Mouse (Mus musculus) left cerebral cortex, postnatal 36 days (tissue): ENCODE data around the gene Cdkal1. TPM values are rescaled to one million over a fixed set of nuclear protein-coding genes. Genes with fewer than 3 reads are reported as not detected.

Experiments used
- DNase-seq, 2 experiments: peaks; one replicate each; pipeline ENCODE4 v3.0.0; 2021 to 2022; ENCODE audit warnings: low spot score in 2 of 2, mixed read lengths in 1 of 2
- intact Hi-C: fragments of 180-260 bp; cut with DNase I; formaldehyde crosslinking; loops from one replicate; pipeline ENCODE4 v1.15.1; 2025
- total RNA-seq, 2 experiments: library from RNA; stranded (reverse); gene quantifications; 2 replicates each; pipeline ENCODE4 v1.2.3; 2021

Gene Cdkal1
- total RNA-seq, 2 experiments from 2014 or later = 20.7 to 22.7 TPM

DNA sequence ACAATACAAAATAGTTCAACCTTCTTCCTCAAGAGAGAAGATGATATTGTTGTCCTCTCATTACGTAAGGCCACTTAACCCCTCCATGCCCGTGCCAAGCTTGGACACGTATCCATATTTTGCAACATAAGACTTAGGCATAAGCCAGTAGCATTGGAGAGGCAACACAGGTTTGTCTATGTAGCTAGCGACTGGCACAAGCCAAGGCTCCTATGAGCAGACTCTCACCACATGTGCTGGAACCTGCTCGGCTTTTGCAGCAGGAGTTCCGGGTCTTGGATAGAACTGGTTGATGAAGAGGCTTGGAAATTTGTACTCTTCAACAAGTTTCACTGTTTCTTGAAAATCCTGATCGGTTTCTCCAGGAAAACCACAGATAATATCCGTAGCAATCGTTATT is 381.2 kb downstream of the Cdkal1 start:
- intact Hi-C loops = no loop called here
- no peak for DNase-seq

DNA sequence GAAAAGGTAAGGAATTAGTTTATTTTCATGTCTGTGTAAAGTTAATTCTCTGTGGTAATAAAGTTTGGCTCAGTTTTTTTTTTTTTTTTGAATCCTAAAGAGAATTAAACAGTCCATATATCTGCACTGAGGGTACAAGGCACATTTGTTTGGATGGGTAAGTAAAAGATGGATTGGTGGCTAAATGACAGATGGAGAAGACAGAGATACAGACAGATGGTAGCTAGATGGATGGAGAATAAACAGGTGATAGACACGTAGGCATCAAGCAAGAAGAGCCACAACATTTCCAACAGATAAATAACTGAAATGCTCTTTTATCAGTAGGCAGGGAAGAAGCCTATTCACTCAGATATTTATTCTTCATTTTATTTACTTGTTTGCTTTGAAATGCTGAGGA is 381.7 kb downstream of the Cdkal1 start:
- intact Hi-C loops = no loop called here
- no peak for DNase-seq

DNA sequence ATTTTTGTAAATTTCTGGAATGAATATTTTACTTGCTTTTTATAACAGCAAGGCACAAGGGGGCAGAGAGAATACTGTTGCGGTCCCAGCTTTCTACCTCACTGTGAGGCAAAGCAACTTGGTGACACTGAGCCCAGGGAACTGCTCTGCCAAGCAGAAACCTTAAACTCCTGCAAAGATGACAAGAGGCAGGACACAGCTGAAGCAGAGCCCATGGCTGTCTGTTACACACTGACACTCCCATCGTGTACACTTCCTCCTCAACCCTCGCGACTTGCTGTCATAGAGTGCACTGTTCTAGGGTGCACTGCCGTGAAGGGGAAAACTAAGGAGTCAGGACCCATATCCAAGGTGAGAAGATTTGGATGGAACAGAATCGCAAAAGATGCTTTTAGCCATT is 393.2 kb downstream of the Cdkal1 start:
- intact Hi-C loops = no loop called here
- no peak for DNase-seq

DNA sequence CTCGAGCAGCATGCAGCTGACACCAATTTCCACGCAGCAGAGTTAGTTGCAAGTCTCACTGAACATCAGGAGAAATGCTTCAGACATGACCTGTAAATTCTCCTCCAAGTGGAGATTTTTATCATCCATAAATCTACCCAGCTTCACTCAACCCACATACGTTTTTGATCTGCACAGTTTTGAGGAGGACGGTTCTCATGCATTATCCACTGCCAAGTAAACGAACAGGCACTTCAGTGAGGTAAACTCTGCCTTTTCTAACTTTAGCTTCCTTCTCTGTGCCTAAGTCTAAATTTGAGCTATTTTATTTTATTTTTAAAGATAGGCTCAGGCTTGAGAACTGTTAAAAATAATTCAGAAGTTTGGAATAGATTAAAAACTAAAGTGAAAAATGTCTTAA is 394.7 kb downstream of the Cdkal1 start:
- intact Hi-C loops = no loop called here
- DNase-seq = no peak

DNA sequence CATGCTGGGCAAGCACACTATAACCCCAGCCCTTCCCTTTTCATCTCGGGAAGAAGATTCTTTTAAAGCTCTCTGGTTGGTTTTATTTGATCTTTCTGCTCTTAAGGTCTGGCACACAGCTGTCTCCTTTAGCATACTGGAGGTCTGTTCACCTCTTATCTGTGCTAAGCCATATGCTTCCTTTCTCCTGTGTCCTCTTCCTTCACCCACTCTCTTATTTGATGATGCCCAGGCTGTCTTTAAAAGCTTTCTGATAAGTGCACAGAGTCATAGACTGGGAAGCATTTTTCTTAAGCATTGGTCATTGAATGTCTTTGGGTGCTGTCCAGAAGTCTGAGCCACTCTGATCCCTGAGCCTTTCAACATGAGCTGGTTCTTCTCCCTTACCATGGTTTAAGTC is 397.1 kb downstream of the Cdkal1 start:
- intact Hi-C loops = no loop called here
- no peak for DNase-seq

DNA sequence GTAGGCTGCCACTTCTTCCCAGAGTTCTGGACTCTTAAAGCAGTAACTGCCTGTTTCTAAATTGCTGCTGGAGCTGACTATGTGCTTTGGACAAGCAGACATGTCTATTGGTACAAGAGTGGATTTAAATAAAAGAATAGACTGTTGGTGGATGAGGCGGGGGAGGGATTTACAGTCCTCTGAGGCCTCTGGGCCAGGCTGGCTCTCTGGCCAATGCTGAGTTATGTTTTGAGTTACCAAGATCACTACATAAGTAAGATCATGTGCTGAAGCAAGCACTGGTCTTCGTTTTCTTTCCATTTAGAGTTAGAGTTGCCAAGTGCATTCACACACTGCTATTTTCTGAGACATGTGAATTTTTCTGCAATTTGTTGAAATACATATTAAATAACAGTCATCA is 418.4 kb downstream of the Cdkal1 start:
- DNase-seq = no peak
- intact Hi-C loops = no loop called here

DNA sequence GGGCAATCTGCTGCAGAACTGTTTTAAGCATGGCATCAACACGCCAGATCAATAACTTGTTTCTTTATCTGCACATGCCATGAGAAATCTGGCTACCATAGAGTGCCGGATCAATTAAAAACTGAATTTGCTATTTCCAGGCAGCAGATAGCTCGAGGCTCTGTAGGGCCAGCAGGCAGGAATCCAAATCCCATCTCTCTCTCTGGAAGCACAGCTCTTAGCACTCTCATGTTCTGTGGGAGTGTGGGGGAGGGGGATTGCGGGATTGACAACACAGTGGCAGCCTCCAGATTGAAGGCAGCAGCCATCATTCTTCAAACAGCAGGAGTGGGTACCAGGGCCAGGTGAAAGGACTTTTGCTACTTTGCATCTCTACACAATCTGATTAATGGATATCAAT is 420.7 kb downstream of the Cdkal1 start:
- no peak for DNase-seq
- intact Hi-C loops = no loop called here

DNA sequence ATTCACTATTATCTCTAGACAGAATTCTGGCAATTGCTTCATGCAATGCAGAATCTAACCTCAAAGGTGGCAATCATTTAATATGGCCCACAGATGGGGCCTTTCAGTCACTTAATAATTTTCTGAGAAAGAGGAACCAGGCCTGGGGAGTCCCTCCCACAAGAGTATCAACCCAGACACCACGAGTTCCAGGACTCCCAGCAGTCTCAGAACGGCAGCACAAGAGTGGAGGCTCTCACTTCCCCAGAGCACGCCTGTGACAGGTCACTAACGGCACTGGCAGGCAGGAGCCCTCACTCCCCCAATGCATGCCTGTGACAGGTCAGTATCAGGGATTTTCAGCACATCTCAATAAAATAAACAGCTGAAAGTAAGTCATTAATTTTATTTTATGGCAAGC is 424.6 kb downstream of the Cdkal1 start:
- no peak for DNase-seq
- intact Hi-C loops = no loop called here

DNA sequence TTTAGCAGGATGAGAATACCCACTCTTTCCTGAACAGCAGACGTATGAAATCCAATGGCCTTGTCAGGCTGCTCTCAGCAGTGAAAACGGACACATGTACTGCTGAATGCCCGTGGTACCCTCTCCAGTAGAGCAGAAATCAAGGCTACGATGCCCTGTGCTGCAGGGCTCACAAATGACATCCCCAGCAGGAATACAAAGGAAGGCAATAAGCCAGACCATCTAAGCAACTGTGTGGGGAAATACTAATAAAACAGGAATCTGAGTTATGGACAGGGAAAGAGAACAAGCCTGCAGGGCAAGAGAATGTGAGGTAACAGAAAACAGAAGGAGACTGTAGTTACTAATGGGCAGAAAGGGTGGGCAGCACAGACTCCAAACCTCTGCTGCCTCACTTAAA is 425.6 kb downstream of the Cdkal1 start:
- no peak for DNase-seq
- intact Hi-C loops = no loop called here

DNA sequence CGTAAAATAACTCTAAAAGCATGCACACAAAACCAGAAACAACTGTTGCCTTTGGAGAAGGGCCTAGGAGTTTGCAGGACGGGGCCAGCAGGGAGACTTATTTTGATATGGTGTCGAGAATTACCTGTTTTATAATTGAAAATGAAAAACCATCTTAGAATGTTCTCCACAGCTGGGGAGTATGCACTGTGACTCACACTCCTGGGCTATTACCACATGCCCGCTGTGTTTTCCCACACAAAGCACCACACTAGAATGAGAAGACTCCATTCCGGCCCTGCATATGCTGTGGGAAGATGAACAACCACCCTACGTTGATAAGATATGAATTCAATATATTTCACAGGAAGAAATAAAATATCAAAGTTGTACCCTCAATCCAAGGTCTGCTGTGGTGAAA is 426.3 kb downstream of the Cdkal1 start:
- intact Hi-C loops = no loop called here
- DNase-seq = no peak

DNA sequence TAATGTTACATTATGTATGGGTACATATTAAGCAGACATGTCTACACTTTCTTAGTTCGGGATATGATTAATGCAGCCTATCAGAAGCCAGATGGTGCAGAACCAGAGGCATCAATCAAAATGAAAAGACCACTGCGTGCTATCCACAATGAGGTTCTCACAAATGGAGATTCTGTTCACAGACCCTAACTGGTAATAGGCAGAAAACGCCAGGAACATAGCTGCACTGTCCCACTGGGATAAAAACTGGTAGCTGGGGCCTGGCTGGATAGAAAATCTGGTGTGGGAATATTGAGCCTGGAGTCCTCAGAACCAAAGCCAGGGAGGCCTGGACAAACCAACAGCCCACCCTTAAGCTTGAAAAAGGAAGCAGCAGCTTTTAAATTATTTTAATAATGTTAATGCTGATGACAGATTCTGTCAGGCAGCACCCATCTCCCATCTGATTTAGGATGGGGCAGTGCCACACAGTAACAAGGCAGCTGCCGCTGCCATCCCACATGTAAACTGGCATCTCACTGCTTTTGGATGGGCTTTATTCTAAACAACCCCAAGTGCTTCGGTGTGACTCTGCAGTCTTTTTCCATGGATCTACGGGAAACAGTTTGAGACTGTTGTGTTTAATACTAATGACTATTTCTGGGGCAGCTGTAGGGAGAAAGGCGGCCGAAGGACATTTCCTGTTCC is 438.9 kb downstream of the Cdkal1 start:
- intact Hi-C loops = no loop called here
- no peak for DNase-seq

DNA sequence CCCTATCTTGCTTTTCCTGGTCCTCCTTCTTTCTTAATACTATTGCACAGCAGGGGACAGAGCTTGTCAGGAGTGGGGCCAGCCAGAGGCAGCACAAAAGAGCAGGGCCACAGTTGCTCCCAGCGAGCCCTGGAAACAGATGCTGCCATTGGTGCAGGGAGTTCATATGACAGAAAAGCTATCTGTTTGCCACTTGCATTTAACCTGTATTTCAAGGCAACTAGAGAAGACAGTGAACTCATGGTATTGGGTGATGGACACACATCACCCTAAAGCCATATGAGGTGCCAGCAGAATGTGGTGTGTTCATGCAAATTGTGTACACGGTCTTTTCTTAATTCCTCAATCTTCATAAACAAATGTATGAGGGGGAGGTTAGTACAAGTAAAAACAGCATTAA is 439.5 kb downstream of the Cdkal1 start:
- intact Hi-C loops = no loop called here

DNA sequence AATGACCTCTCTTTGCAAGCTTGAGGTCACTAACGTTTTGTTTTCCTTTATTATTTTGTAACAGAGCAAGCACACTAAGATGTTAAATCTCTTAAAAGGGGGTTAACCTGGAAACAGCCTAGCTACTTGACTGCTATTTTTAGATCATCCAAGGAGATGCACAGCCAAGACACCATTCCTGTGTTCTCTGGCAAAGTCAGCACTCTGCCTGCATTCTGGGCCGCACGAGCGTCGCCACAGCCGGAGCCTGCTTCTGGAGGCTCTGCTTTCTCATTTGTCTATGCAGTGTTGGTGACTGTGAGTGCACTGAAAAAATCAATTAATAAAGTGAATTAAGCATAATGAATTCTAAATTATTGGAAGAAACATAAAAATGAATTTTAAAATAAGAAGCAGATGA is 440.6 kb downstream of the Cdkal1 start:
- intact Hi-C loops = no loop called here
- no peak for DNase-seq

More for the DNA sequence above, 439.5 kb downstream of the Cdkal1 start:
- no peak for DNase-seq

DNA sequence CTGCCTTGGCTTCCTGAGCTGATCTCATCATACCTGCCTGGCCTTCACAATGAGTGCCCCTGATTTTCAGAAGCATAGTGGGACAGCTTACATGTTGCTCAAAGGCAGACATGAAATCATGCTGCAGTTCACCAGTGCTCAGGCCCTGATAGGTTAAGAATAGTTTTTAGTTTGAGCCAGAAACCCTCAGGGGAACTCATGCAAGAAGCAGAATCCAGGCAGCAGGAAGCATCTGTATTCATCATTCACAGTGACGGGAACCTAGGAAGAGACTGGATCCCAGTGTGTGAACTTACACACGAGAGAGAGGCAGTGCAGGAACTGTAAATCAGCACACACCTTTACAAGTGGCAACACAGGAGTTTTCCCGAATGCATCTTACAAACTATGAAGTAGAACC is 441.0 kb downstream of the Cdkal1 start:
- DNase-seq = no peak
- intact Hi-C loops = no loop called here

DNA sequence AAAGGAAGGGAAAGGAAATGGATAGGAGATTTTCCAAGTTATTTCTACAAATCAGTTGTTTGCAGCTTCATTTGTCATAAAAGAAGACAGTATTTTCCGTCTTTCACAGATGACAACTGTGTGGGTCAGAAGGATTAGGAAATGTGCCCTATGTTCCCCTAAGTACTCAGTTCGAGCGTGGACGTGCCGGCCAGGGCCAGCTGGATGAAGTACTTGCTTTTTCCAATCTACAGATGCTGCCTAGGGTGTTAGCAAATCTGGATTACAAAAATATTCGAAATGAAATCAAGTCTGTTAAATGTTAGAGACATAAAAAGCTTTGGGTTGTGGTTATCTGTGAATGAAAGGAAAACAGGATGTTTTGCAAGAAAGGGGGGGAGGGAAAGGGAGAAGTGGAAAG is 444.3 kb downstream of the Cdkal1 start:
- intact Hi-C loops = no loop called here

DNA sequence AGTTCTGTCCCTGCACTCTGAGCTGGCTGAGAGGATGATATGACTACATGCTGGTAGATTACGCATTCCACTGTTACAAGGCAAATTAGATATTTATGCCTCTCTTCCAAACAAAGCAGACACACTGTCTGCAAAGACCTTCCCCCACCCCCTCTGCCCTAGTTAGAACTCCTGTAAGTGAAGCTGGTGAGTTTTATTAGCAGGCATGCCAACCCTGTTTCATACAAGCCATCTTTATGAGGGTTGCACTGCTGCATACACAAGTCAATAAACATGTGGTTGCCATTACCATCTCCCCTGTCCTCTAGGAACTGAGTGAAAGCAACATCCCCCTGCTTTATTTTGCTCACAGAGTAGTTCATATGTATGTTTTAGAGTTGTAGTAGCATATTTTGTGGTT is 447.9 kb downstream of the Cdkal1 start:
- no peak for DNase-seq
- intact Hi-C loops = no loop called here

More for the DNA sequence above, 444.3 kb downstream of the Cdkal1 start:
- DNase-seq = no peak

DNA sequence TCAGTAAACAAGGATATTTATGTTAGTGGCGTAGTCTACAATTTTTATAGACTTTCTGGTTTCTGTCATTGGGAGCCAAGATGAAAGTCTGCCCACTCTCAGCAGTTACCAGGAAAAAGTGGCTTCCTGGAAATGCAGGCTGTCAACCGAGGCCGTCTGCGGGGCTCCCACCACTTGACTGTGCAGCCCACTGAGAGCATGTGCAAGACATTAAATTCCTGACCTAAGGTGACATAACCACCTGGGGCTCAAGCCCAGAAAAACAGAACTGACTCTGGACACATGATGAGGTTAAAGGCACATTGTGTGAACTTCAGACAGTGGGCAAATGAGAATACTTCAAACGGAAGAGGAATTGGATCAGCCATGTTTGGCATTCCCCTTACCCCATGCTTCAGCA is 450.2 kb downstream of the Cdkal1 start:
- intact Hi-C loops = no loop called here
- DNase-seq = no peak

DNA sequence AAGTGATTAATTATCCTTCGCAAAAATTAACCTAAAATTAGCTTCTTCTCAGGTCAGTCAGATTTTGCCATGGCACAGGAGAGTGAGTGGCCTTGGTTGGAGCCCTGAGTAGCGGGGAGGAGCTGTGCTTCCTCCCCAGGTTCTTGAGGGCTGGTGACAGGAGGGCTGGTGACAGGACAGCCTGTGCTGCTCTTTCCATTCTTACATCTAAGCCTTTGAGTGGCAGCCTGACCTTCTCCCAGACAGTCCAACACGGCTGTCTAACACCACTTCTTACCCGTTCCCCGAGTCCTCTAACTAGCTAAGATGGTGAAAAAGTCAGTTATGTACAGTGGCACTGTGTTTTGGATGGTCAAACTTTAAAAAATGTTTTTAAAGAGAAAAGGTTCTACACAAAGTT is 452.3 kb downstream of the Cdkal1 start:
- DNase-seq = no peak
- intact Hi-C loops = no loop called here

DNA sequence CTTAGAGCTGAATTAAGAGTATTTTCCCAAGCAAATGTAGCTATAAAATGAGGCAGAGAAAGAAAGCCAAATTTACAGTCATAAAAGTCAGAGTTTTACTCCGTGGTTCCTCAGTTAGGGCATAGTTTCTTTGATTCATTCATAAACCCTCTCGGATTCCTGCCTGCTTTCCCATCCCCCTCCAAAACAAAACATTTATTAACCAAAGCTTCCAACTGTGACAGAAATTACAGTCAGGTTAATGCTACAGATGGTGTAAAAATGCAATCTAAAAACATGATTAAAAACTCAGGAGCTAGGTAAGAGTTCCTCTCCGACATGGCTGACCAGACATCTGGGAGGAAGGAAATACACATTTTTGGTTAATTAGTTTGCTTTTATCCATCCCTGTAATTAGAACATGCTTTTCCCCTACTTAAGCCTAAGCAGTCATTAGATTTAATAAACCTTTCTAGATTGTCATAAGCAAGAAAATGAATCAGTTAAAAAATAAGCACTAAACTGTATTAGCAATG is 452.9 kb downstream of the Cdkal1 start:
- no peak for DNase-seq

DNA sequence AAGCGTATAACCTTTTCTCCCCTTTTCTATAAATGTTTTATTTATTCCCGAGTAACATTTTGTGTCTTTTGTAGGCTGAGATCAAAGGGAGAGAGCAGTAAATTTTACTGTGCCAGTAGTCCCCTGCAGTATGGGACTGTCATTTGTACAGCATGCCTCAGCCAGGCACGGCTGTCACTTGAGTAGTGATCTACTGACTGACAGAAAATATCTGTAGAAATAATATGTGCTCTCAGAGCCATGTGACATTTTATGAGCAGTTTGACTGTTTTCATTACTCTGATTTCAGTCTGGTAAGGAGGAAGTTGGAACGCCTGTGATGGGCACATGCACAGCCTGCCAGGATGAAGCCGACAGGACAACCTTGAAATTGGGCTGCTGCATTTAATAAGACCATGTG is 455.6 kb downstream of the Cdkal1 start:
- intact Hi-C loops = no loop called here
- no peak for DNase-seq

More for the DNA sequence above, 452.9 kb downstream of the Cdkal1 start:
- intact Hi-C loops = no loop called here

DNA sequence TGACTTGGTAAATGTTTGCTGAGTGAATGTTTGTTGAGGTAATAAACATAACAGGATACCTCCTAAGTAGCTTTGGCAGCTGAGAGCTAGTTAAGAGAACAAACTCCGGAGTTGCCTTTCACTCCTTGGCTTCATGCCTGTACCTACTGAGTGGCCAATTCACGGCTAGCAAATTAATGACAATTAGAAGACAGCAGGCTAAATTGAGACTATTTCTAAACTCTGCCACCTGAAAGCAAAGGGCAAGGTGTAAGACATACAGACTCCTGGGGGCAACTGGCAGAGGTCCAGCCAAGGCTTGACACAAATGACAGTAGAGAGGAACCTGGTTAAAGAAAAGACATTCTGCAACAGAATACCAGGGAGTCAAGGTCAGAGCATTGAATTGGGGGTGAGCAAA is 457.0 kb downstream of the Cdkal1 start:
- no peak for DNase-seq
- intact Hi-C loops = no loop called here

DNA sequence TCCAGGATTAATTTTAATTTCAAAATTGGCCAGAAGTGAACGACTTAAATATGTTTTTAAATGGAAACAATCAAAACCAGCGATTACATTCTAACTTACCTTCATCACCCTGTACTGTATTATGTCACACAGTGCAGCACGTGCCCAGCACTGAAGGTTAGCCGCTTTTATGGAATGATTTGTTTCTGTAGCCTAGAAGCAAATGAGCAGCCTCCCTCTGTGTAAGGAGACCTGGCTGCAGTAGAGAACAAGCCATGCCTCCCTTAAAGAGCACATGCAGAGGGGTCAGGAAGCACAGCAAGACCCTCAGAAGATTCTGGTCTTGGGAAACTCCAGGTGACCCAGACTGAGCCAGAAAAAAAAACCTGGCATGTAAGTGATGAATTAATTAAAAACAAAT is 459.8 kb downstream of the Cdkal1 start:
- no peak for DNase-seq
- intact Hi-C loops = no loop called here
